Mouse (Mus musculus) intestine, embryonic 14.5 days (tissue): ENCODE measurements around the gene Rab7b. TPM values are rescaled to one million over a fixed set of nuclear protein-coding genes. Genes with fewer than 3 reads are reported as not detected.

ENCODE experiments used
- ATAC-seq: fragments of 200-750 bp; cut with Nextera tagmentation; replicated peaks from 2 replicates; pipeline ENCODE4 v1.8.0; 2017; ENCODE audit warnings: low read depth, moderate number of reproducible peaks, moderate TSS enrichment, moderate library complexity; ENCODE audit not compliant: low FRiP score, low TSS enrichment
- DNase-seq: peaks from one replicate; pipeline ENCODE4 v3.0.0-alpha.2; 2018; ENCODE audit warnings: low spot score
- H3K27ac ChIP-seq: fragments of 300-500 bp; sonication (generic); 2 replicates; pipeline ENCODE4 v1.5.1; 2014; ENCODE audit warnings: low read depth, mild to moderate bottlenecking, control low read depth
- H3K27me3 ChIP-seq: fragments of 300-500 bp; sonication (generic); replicated peaks from 2 replicates; pipeline ENCODE4 v1.6.1; 2014; ENCODE audit warnings: low read length, control low read depth; ENCODE audit not compliant: control insufficient read depth, insufficient read depth
- H3K36me3 ChIP-seq: fragments of 300-500 bp; sonication (generic); 2 replicates; pipeline ENCODE4 v1.6.1; 2014; ENCODE audit warnings: low read length, control low read depth; ENCODE audit not compliant: control insufficient read depth, insufficient read depth
- H3K4me1 ChIP-seq: fragments of 300-500 bp; sonication (generic); replicated peaks from 2 replicates; pipeline ENCODE4 v1.6.1; 2014; ENCODE audit warnings: low read length, control low read depth, mixed read lengths; ENCODE audit not compliant: control insufficient read depth, insufficient read depth
- H3K4me2 ChIP-seq: fragments of 300-500 bp; sonication (generic); 2 replicates; pipeline ENCODE4 v1.6.1; 2014; ENCODE audit warnings: low read length
- H3K4me3 ChIP-seq: fragments of 300-500 bp; sonication (generic); 2 replicates; pipeline ENCODE4 v1.5.1; 2014; ENCODE audit warnings: low read depth, low read length, control low read depth, mixed read lengths
- H3K9ac ChIP-seq: fragments of 300-500 bp; sonication (generic); 2 replicates; pipeline ENCODE4 v1.6.1; 2014; ENCODE audit warnings: mild to moderate bottlenecking, low read length
- H3K9me3 ChIP-seq: fragments of 300-500 bp; sonication (generic); 2 replicates; pipeline ENCODE4 v1.6.1; 2016; ENCODE audit warnings: low read length, control low read depth; ENCODE audit not compliant: control insufficient read depth
- WGBS: fragments of 180-500 bp; shearing (Covaris S2); extraction: QIAGEN DNeasy Blood & Tissue Kit; methylation state at CpG from one replicate; pipeline ENCODE4 v1.1.7; 2014; 5-methylcytosine and 5-hydroxymethylcytosine counted together
- polyA plus RNA-seq: library from polyadenylated mRNA; unstranded; fragments of >200 nt; fragmentation: Nextera tagmentation; extraction: Ambion mirVana; gene quantifications from 2 replicates; pipeline ENCODE4 v1.2.1, GENCODE M21; 2014

Gene Rab7b
- polyA plus RNA-seq, 1 experiment from 2014 or later = 4.3 TPM

- ATAC-seq = no peak
- H3K27ac ChIP-seq = no peak overlapping the region
- no peaks in the 10 kb centered on the region for H3K36me3 ChIP-seq
- H3K9me3 ChIP-seq = no peaks in the 10 kb centered on the region
- no peak overlapping the region for H3K9ac ChIP-seq
- H3K4me1 ChIP-seq = no peaks in the 10 kb centered on the region
- DNase-seq = no peak
- H3K27me3 ChIP-seq = no peaks in the 10 kb centered on the region
- H3K4me3 ChIP-seq = no peak overlapping the region
- 77% methylated on average over 16 of the region's 16 CpGs for WGBS
- H3K4me2 ChIP-seq = no peak overlapping the region
These were observed 30.6 kb downstream of the Rab7b start for GRCm38 (mm10) chr1:131718952-131719694.

DNA sequence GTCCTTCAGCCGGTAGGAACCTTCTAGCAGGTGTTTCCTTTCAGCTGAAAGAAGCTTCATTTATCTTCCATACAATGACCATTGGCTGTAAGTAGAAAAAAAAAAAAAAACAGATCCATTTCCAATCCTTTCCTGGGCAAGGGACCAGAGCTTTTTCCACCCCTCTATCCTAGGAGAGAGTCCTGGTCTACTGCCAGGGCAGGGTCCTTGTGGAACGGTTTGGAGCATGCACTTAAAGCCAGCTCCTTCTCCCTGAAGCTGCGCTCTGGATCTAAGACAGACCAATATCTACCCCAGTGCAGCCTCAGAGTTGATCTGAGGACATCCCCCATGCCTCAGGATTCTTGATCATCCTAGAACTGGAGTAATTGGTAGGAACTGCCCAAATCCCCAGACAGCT is 33.5 kb downstream of the Rab7b start:
- no peak overlapping the region for H3K27ac ChIP-seq
- 76% methylated on average over 3 of the region's 3 CpGs for WGBS
- H3K27me3 ChIP-seq = no peaks in the 10 kb centered on the region
- H3K9ac ChIP-seq = no peak overlapping the region
- H3K36me3 ChIP-seq = no peaks in the 10 kb centered on the region
- H3K4me3 ChIP-seq = no peak overlapping the region
- H3K9me3 ChIP-seq = no peaks in the 10 kb centered on the region
- H3K4me1 ChIP-seq = no peaks in the 10 kb centered on the region
- H3K4me2 ChIP-seq = no peak overlapping the region
- no peak for ATAC-seq
- DNase-seq = no peak

GRCm38 (mm10) chr1:131723549-131723948 is 35.1 kb downstream of the Rab7b start:
- WGBS = 70% methylated on average over 4 of the region's 4 CpGs
- ATAC-seq = no peak
- Histone ChIP-seq H3K4me2 (no peak overlapping the region), H3K27me3 (no peaks in the 10 kb centered on the region), H3K36me3 (no peaks in the 10 kb centered on the region), H3K27ac (no peak overlapping the region), H3K9ac (no peak overlapping the region), H3K9me3 (no peaks in the 10 kb centered on the region), H3K4me3 (no peak overlapping the region), H3K4me1 (no peaks in the 10 kb centered on the region)
- DNase-seq = no peak

GRCm38 (mm10) chr1:131726586-131726985 is 38.1 kb downstream of the Rab7b start:
- no peak overlapping the region for H3K4me3 ChIP-seq
- H3K9me3 ChIP-seq = no peaks in the 10 kb centered on the region
- DNase-seq (no peak), ATAC-seq (no peak)
- H3K27ac ChIP-seq = no peak overlapping the region
- WGBS = 56% methylated on average over 6 of the region's 6 CpGs
- no peak overlapping the region for H3K4me2 ChIP-seq
- no peaks in the 10 kb centered on the region for H3K27me3 ChIP-seq
- no peaks in the 10 kb centered on the region for H3K36me3 ChIP-seq
- no peaks in the 10 kb centered on the region for H3K4me1 ChIP-seq
- H3K9ac ChIP-seq = no peak overlapping the region

GRCm38 (mm10) chr1:131730639-131731437 is 42.3 kb downstream of the Rab7b start:
- no peak overlapping the region for H3K27ac ChIP-seq
- WGBS = 73% methylated on average over 12 of the region's 12 CpGs
- H3K36me3 ChIP-seq = no peaks in the 10 kb centered on the region
- H3K9ac ChIP-seq = no peak overlapping the region
- H3K9me3 ChIP-seq = no peaks in the 10 kb centered on the region
- no peaks in the 10 kb centered on the region for H3K4me1 ChIP-seq
- 0 out of 2 replicates have a peak, but pooled peaks have one; percentile 40 for ATAC-seq
- H3K4me3 ChIP-seq = no peak overlapping the region
- H3K4me2 ChIP-seq = no peak overlapping the region
- no peak for DNase-seq
- no peaks in the 10 kb centered on the region for H3K27me3 ChIP-seq

DNA sequence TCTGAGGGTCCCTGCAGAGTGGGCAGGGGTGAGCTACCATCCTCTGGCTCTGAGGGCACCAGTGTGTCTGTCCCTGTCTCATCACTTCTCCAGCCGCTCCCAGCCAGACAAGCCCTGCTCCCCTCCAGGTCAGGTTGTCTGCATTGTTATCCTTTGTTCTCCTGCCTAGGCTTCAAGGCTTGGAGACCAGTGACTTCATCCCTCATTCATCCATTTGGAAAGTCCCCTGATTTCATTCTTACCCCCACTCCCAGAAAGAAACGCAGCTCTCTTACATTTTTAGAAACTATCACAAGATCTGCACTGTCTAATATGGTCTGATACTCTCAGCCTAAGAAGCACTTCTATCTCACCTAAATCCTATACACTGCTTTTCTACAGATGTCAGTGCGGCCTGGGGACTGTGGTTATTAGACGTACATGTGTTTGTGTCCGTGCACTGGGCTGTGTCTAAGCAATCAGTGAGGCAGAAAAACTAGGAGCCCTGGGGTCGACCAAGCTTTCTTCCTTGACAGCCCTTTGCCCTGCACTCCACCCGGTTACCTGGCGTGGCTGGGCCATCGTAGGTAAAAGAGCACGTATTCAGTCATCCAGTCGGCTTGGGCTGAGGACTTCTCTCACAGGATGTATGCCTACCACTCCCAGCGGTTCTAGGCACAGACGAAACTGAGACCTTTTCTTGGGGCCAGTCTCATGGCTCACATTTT is 45.1 kb downstream of the Rab7b start:
- H3K4me3 ChIP-seq = no peak overlapping the region
- H3K27me3 ChIP-seq = no peaks in the 10 kb centered on the region
- H3K4me1 ChIP-seq = no peaks in the 10 kb centered on the region
- no peaks in the 10 kb centered on the region for H3K36me3 ChIP-seq
- DNase-seq (no peak), ATAC-seq (no peak)
- no peak overlapping the region for H3K4me2 ChIP-seq
- 75% methylated on average over 13 of the region's 13 CpGs for WGBS
- no peak overlapping the region for H3K9ac ChIP-seq
- no peak overlapping the region for H3K27ac ChIP-seq
- H3K9me3 ChIP-seq = no peaks in the 10 kb centered on the region

DNA sequence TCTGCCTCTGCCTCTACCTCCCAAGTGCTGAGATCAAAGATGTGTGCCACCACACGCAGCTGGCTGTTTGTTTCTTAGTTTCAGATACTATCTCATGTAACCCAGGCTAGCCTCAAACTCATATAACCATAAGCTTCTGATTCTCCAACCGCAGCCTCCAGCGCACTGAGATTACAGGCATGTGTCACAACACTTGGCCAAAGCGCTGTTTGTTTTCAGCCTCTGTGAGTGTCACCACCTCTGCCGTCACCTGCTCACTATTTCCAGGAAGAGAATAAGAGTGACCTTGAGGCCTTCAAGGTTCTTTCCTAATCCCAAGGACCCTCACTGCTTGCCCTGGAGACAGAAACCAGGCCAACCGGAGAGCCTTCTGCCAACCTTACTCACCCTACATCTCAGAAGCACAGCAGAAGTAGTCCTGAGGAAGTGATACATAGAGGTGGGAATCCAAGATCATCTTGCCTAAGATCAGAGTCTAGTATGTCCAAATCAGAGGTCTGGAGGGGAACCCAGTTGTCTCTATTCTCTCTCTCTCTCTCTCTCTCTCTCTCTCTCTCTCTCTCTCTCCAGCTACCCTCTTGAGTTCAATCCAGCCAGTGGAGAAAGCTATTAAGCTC is 46.3 kb downstream of the Rab7b start:
- H3K9me3 ChIP-seq = no peaks in the 10 kb centered on the region
- H3K27me3 ChIP-seq = no peaks in the 10 kb centered on the region
- no peak for ATAC-seq
- no peak overlapping the region for H3K4me3 ChIP-seq
- H3K4me2 ChIP-seq = no peak overlapping the region
- WGBS = 94% methylated on average over 6 of the region's 6 CpGs
- no peak overlapping the region for H3K9ac ChIP-seq
- no peaks in the 10 kb centered on the region for H3K4me1 ChIP-seq
- no peak for DNase-seq
- no peaks in the 10 kb centered on the region for H3K36me3 ChIP-seq
- no peak overlapping the region for H3K27ac ChIP-seq

GRCm38 (mm10) chr1:131736494-131736893 is 48.0 kb downstream of the Rab7b start:
- whole genome bisulfite sequencing = 80% methylated on average over 9 of the region's 9 CpGs
- DNase-seq (no peak), ATAC-seq (no peak)
- Histone ChIP-seq H3K27me3 (no peaks in the 10 kb centered on the region), H3K36me3 (no peaks in the 10 kb centered on the region), H3K4me3 (no peak overlapping the region), H3K27ac (no peak overlapping the region), H3K9ac (no peak overlapping the region), H3K4me2 (no peak overlapping the region), H3K4me1 (no peaks in the 10 kb centered on the region), H3K9me3 (no peaks in the 10 kb centered on the region)
